Mouse (Mus musculus): Measurements from ENCODE around the gene Tecta.

DNA sequence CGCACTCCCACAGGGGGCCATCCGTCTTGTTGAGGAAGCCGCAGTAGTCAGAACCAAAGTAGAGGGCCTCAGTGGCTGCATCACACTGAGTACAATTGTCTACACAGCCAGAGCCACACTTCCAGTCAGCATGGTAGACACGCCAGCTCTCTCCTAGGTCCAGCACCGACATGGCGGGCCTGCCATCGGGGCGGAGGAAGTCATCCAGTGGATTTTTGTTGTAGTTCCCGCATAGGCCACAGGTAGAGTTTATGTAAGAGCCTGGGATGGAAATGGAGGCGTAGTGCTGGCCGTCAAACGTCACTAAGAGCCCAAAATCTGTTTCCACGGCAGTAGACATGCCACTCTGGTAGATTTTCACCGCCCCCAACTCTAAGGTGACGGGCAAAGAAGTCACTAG is 22.1 kb downstream of the Tecta start:
- no peak for TF ChIP-seq CTCF (IDR thresholded peaks at IDR 0.05; ENCODE audit: control insufficient read depth, insufficient read depth, insufficient read length)
- TF ChIP-seq USF1 (IDR thresholded peaks at IDR 0.05; ENCODE audit: low read depth) = no peak
- no peak for TF ChIP-seq MYOD1 (IDR thresholded peaks at IDR 0.05; ENCODE audit: control insufficient read depth, insufficient read length, low read depth)
- TF ChIP-seq MAX (IDR thresholded peaks at IDR 0.05) = no peak
- no peak for TF ChIP-seq CEBPB (IDR thresholded peaks at IDR 0.05; ENCODE audit: low read depth)
- TF ChIP-seq MYOG (IDR thresholded peaks at IDR 0.05; ENCODE audit: control insufficient read depth, extremely low read depth, insufficient read length) = no peak
- TF ChIP-seq FOSL1 (IDR thresholded peaks at IDR 0.05; ENCODE audit: insufficient read depth, low read length, poor library complexity, severe bottlenecking) = no peak
